Mouse (Mus musculus) adrenal gland, adult (tissue): Measurements from ENCODE around the gene Sp9.

ENCODE experiments used
- DNase-seq, 2 experiments: peaks; one replicate each; pipeline ENCODE4 v3.0.0; 2022 to 2023; ENCODE audit warnings: low spot score in 1 of 2; ENCODE audit not compliant: inconsistent age in 2 of 2

Sp9 gene

DNA sequence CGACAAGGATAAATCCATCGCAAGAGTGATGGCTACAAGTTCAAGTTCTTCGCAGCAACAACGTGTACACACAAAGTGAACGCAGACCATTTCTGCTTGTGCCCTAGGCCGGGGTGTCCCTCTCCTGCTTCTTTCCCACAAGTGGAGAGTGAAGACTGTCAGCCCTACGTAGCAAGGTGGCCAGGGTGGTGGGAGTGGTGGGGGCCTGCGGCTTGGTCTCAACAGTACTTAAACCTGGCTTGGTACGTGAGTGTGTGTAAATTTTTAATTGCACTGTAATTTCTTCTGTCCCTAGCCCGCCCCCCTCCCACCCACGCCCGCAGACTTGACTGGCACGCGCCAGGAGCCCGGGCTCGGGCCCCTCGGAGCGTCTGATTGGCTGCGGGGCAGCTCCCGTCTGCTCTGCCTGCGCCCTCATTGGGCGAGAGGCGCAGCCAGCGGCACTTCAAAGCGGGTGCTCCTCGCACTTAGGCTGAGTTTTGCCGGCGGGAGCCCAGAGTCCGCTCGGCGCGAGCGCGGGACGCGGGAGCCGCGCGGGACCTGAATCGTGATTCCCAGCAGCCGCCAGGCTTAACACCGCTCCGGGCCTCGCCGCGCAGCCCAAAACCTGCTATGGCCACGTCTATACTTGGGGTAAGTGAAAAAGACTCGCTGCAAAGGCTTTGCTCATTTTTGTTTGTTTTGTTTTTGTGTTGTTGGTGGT, at the start of gene Sp9:
Gene Sp9 (plus strand): TSS at position 467 of the 703 bp plus-strand sequence.
- peak; percentile 29 to 71 for DNase-seq

DNA sequence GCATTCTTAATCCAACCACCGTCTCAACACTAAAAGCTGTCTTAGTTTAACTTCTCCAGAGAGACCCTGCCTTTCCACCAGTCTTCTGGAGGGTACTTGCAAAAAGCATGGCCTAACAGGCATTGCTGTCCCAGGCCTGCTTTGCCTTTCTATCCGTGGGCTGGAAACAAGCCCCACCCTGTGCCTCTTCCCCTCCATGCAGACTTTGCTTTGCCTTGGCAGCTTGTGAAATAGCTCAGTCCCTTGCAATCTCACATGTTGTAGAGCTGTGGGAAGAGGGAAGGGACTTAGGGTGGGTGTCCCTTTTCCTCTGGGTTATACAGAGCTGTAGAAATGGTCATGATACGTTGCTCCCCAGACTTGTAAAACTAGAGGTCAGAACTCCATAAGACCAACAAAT, 40.6 kb upstream of the Sp9 start:
- no peak for DNase-seq

DNA sequence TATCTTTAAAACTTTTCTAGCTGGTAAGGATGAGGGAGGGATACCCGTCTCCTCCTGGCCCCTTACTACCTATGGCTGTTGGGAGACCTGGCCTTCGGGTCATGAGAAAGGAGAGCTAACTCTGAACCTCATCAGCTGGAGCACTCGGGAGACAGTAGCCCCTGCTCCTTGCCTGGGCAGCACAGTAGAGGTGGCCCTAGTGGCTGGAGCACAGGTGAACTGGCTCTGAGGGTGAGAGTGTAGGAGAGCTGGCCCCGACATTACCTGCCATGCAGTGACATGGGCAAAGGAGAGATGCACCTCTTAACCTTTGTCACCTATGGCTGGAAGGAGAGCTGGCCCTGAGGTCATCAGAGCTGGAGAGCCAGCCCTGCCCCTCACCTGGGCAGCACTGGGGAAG, 30.4 kb upstream of the Sp9 start:
- no peak for DNase-seq

DNA sequence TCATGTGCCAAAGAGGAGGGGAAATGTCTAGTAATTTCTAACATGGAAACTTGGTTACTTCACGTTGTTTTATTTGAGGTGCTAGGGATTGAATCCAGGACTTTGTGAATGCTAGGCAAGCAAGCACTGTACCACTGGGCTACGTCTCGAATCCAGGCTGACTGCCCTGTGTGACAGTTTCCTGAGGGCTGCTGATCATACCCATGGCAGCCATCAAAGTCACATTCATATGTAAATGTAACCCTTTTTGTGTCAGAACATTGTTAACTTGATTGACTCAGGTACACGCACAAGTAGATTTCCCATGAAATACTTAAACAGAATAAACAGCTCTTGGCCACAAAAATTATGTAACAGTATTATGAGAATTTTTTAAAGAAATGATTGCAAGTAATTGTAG, 23.0 kb upstream of the Sp9 start:
- DNase-seq = no peak

DNA sequence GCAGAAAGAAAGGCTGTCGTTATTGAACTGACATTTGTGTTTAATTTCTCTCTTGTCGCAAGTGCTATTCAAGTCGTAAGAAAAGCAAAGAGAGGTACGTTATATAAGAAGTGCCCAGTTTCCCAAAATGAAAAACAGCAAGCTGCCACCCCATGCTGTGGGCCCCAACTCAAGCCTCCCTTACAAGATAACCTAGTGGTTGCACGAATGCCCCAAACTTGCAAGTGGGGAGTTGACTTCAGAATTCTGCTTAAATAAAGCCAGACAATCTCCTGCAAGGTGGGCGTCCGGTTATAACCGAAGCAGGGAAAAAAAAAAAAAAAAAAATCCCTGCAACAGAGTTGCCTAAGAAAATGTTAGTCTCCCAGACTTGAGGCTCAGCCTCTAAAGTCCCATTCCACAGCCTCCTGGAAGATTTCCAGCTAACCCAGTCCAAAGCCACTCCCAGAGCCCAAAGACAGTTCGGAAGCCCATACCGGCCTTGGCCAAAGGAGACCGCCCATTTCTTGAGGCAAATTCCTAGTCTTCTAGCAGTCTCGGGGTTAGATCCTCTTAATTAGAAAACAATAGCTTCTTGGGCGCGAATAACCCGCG, 8.5 kb upstream of the Sp9 start:
- peak in 1 of 2 experiments; percentile 31 for DNase-seq

DNA sequence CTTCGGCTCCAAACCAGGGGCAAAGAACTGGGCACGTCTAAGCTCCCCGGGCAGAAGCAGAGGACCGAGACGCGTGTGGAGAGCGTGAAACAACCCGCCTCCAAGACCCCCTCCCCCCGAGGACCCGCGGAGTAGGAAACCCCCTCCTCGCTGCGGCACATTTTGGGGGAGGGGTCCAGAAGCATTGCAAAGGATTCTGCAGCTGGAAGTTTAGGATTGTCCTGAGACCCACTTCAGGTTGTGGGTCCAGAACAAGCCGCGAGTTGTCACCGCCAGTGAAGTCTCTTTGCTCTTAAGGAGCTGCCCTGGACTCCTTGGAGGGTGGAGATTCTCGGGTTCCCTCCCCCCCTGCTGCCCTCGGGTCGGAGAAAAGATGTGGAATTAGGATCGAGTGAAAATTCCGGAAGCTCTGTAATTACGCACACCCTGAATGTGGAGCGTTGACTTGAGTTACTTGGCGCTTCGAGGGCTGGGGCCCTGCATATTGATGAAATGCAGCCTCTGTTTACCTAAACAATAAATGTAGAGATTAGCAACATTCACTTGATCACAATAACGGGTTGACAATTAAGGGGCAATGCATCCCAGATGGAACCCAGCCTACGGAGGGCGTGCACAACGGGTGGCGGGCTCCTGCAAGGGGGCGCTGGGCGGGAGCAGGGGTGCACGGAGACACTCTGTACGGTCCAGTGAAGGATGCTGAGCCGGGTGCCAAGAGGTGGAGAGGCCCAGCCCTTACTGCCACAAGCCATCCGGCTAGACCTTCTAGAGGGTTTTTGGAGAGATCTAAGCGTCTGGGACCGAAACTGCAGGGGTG, 7.7 kb upstream of the Sp9 start:
- DNase-seq = peak in 1 of 2 experiments; percentile 30

DNA sequence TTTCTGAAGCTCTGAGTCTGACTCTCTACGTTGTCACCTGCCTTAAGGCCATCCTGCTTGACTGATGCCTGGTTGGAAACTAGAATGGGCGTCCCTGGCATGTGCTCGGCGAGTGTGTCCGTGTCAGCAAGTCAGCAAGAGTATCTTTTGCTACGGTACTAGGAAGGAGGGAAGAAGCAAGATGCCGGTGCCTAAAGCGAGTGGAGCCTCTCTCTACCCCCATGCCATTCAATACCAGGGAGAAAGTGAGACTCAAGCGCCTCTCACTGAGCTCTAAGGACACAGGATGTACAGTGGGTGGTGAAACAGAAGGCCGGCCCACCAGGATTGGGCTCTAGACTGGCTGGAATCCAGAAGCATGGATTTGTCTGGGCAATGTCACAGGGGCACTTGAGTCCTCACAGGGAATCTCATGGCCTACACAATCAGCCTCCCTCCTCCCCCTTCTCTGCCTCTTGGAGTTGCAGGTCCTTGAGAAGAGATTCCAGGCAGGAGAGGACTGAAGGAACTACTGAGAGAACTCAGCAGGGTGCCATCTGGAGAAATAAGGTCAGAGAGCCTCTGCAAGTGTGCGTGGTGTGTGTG, 7.0 kb upstream of the Sp9 start:
- peak in 1 of 2 experiments; percentile 15 for DNase-seq

DNA sequence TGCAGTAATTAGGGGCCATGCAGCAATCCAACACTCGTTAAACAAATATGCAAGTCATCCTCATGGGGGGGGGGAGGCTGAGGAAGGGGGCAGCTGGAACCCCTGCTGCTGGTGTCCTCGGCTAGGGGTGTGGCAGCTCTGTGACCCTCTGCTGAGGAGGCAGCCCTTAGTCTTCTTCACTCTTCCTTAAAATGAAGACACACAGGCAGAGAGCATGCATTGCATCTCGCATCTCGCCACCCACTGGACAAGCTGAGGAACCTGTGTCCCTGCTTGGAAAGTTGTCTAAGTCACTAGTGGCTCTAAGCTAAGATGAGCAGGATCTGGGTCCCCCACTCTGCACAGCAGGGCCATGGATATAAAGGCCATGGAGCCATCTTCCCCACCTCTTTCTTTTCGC, 5.7 kb upstream of the Sp9 start:
- peak in 1 of 2 experiments; percentile 15 for DNase-seq

DNA sequence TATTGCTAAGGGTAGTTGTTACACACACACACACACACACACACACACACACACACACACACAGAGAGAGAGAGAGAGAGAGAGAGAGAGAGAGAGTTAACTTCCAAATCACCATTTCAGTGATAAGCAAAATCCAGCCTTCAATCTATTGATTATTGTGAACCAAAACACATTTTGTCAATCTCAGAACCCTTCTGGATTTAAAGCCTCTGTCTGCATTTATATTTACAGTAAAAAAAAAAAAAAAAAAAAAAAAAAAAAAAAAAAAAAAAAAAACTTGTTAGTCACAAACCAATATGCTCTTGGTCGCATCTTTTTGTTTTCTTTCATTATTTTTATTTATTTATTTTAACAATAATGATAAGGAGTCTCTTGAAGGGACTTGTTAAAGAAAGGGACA, 5.1 kb upstream of the Sp9 start:
- no peak for DNase-seq

DNA sequence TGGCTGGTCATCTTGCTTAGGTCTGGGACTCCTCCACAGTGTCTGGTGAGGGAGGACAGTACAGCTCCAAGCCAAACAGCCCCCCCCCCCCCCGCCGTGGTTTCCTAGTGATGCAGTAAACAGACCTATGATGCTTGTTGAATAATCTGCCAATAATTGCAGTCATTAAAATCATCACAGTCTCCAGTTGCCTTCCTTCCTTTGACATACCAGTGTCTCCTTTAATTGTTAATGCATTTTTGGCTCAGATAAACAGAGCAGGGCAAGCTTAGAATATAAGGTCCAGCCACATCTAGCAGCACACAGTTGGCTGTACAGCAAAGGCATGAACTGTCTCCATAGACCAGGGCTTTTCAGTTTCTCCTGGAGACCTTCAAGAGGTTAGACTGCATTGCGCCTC, 4.5 kb upstream of the Sp9 start:
- no peak for DNase-seq

DNA sequence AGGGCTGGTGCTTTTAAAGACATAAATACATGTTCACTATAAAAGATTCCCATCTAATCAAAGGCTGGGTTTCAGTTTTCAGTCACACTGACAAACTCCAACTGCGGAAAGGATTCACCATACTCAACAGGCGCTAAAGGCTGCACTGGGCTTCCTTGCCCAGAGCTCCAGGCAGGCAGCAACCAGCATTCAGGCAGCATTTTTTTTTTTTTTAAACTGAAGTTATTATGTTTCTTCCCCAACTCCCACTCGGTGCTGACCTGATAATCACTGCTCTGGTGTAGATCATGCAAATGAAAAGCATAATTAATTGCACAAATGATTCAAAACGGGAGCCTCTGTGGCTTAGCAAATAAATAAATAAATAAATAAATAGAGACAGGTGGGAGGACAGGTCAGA, 3.9 kb upstream of the Sp9 start:
- peak in 1 of 2 experiments; percentile 15 for DNase-seq

DNA sequence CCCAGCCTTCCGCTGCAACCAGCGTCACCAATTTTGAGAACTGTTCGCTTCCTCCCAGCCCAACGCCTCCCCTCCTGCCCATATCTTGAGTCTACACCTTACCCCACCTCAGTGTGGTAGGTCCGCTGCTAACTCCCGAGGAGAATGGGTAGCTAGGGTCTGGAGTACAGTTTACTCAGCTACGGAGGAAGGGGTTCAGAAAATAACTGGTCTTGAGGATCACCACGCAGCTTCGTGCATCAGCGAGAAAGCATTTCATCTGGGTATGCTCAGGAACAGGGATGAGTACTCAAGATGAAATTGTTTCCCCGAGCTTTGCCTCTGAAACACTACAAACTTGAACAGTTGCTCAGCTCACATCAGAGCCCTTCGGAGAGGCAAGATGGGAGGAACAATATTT, 3.4 kb upstream of the Sp9 start:
- DNase-seq = peak in 1 of 2 experiments; percentile 29

DNA sequence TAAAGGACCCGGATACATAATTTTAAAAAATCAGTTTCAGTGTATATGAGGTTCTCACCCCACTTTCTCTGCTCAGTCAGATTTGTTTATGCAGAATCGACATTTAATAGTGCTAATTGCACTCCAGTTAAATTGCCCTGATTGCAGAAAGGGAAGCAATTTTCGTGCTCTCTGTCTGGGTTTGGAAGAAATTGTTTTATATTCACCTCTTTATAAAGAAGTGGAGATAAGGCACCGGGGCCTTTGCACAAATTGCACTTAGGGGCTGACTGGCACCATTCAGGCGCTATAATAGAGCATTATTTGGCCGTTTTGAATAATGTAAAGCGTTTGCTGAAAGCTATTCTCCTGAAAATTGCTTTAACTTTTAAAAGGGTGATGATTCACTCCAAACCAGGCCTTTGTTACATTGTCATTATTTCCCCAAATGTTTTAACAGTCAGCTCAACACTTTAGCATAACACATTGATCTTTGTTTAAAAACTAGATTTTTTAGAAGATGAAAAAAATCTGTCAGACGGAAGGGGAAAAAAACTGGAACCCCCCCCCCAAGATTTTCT, 2.8 kb upstream of the Sp9 start:
- peak in 1 of 2 experiments; percentile 30 for DNase-seq

DNA sequence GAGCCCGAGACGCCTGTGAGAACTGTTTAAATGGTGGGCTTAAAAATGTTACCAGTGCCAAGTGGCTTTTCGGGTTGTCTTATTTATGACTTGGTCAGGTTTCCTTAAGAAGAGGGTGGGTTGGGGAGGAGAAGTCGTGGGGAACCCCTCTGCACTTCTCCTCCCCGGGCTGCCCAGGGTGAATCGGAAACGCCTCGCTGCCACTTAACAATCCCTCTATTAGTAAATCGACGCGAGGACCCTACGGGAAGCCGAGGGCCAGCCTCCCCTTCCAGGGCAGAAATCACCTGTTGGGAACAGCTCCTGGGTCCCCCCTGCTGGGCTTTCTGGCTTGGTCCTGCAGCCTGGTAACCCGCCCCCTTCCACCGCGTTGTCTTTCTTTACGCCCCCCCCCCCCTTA, 2.1 kb upstream of the Sp9 start:
- DNase-seq = no peak

DNA sequence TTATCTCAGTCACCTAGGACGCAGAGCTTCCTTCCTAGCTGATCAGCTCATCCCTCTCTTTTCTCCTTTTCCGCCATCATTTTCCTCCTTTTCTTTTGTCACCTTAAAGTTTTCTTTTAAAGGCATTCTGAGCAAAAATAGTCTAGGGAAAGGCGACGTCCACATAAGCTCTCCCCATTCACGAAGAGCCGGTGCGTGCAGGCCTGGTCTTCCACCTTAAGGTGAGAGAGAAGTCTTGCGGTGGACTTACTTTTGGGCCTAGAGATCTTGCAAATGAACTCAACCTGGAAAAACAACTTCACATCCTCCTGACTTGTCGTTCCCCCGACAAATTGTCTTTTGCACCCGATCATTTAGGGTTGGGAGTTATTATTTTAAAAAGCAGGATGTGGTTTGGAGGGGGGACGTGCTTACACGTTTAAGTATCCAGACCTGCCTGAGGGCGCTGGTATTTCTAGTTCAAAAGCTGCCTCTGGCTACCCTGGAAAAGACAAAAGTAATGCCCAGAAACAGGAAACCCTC, 1.6 kb upstream of the Sp9 start:
- no peak for DNase-seq

DNA sequence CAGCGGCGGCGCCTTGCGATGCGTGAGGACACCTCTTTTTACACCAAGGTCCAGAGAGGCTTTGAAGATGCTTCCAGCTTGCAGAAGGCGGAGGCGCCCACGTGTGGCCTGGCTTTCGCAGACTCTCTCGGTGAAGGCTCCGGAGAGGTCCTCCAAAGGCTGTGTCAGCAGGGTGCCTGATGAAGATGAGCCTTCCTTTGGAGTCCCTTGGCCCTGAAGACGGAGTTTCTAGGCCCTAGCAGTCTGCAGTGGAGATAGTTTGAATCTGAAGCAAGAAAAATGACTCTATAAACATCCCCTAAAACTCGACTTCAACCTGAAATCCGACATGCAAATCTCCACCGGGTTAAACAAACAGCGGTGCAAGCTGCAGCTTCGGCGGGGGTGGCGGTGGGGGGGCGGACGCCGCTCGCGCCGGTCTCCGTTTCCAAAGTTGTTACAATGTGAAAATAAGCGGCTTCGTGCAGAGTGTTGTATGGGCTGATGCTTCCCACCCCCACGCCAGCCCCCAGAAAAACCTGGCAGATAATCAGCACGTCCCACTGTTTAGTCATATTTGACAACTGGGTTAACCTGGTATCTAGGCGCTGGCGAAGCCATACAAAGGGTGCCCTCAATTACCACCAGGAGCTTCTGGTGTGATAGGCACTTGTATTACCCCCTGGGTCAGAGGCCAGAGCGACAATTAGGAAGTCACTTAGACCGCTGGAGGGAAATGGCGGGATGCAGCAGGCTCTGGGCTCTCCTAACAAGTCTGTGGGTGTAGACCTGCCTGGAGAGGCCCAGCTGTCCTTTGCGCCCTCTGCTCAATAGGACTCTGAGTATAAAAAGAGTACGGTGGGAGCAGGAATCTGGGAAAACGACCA, 899 bp upstream of the Sp9 start:
- DNase-seq = peak in 1 of 2 experiments; percentile 57

DNA sequence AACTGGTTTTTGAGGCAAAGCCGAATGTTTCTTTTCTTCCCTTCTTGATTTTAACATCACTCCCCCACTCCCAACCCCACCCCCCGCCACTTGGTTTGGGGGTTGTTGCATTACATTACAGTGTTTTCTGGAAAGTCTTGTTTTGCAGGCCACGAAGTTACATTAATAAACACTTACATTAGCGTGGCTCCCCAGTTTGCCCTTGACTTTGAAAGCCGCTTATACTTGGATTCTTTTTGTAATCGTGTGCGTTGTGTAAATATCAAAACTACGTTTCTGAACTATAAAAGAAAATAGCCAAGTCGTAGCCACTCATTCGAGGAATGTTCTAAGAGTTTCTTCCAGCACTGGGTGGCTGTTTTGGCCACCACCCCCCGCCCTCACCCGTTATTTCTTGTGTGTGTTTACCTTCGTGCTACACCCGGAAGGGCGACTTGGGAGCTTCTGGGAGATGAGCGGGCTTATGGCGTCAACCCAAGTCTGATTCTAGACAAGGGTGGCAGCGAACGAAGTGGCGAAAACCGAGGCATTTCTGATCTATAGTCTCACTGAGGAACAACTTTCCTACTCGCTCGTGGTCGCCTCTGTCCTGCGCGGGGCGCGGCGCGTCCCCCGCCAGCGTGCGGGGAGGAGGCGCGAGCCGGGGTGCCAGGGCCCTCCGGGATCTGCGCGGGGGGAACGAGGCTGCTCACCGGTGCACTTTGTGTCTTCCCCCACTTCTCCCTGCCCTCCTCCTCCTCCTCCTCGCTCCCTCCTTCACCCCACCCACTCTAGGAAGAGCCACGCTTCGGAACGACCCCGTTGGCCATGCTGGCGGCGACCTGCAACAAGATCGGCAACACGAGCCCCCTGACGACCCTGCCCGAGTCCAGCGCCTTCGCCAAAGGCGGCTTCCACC, 875 bp downstream of the Sp9 start:
- peak in 1 of 2 experiments; percentile 76 for DNase-seq

DNA sequence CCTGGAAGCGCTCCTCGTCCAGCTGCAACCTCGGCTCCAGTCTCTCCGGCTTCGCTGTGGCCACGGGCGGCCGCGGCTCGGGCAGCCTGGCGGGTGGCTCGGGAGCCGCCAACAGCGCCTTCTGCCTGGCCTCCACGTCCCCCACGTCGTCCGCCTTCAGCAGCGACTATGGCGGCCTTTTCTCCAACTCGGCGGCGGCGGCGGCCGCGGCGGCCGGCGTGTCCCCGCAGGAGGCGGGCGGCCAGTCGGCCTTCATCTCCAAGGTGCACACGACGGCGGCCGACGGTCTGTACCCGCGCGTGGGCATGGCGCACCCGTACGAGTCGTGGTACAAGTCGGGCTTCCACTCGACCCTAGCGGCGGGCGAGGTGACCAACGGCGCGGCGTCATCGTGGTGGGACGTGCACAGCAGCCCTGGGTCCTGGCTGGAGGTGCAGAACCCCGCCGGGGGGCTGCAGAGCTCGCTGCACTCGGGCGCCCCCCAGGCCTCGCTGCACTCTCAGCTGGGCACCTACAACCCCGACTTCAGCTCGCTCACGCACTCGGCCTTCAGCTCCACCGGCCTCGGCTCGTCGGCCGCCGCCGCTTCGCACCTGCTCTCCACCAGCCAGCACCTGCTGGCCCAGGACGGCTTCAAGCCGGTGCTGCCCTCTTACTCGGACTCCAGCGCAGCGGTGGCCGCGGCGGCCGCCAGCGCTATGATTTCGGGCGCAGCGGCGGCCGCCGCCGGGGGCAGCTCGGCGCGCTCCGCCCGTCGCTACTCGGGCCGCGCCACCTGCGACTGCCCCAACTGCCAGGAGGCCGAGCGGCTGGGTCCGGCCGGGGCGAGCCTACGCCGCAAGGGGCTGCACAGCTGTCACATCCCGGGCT, 1.8 kb downstream of the Sp9 start:
- DNase-seq = peak in 1 of 2 experiments; percentile 62
